Mouse (Mus musculus) heart, embryonic 13.5 days (tissue): ENCODE measurements around the gene Pdzd8. TPM values are rescaled to one million over a fixed set of nuclear protein-coding genes. Genes with fewer than 3 reads are reported as not detected.

Source experiments
- ATAC-seq: fragments of 200-750 bp; cut with Nextera tagmentation; 2 replicates; pipeline ENCODE4 v1.8.0; 2017; ENCODE audit warnings: moderate TSS enrichment; ENCODE audit not compliant: insufficient number of reproducible peaks, low FRiP score, low TSS enrichment; ENCODE audit errors: extremely low read depth
- H3K27ac ChIP-seq: fragments of 300-500 bp; sonication (generic); replicated peaks from 2 replicates; pipeline ENCODE4 v1.5.1; 2015; ENCODE audit warnings: moderate library complexity, mild to moderate bottlenecking, inconsistent platforms
- H3K27me3 ChIP-seq: fragments of 300-500 bp; sonication (generic); replicated peaks from 2 replicates; pipeline ENCODE4 v1.6.1; 2015; ENCODE audit warnings: mild to moderate bottlenecking, inconsistent platforms
- H3K36me3 ChIP-seq: fragments of 300-500 bp; sonication (generic); 2 replicates; pipeline ENCODE4 v1.6.1; 2015; ENCODE audit warnings: mild to moderate bottlenecking, inconsistent platforms
- H3K4me1 ChIP-seq: fragments of 300-500 bp; sonication (generic); 2 replicates; pipeline ENCODE4 v1.6.1; 2015; ENCODE audit warnings: inconsistent platforms
- H3K4me2 ChIP-seq: fragments of 300-500 bp; sonication (generic); 2 replicates; pipeline ENCODE4 v1.6.1; 2015; ENCODE audit warnings: inconsistent platforms, mild to moderate bottlenecking, moderate library complexity
- H3K4me3 ChIP-seq: fragments of 300-500 bp; sonication (generic); 2 replicates; pipeline ENCODE4 v1.5.1; 2015; ENCODE audit warnings: moderate library complexity, mild to moderate bottlenecking, inconsistent platforms
- H3K9ac ChIP-seq: fragments of 300-500 bp; sonication (generic); 2 replicates; pipeline ENCODE4 v1.6.1; 2015; ENCODE audit warnings: inconsistent platforms, mild to moderate bottlenecking, moderate library complexity
- H3K9me3 ChIP-seq: fragments of 300-500 bp; sonication (generic); 2 replicates; pipeline ENCODE4 v1.6.1; 2016; ENCODE audit warnings: inconsistent platforms
- WGBS: fragments of 180-500 bp; shearing (Covaris S2); methylation state at CpG from one replicate; pipeline ENCODE4 v1.1.7; 2015; ENCODE audit warnings: mixed read lengths; 5-methylcytosine and 5-hydroxymethylcytosine counted together
- polyA plus RNA-seq: library from polyadenylated mRNA; unstranded; fragments of >200 nt; fragmentation: Nextera tagmentation; extraction: Ambion mirVana; gene quantifications from 2 replicates; pipeline ENCODE4 v1.2.1, GENCODE M21; 2015

Gene Pdzd8
- polyA plus RNA-seq, 1 experiment from 2014 or later, result 7.0 TPM

DNA sequence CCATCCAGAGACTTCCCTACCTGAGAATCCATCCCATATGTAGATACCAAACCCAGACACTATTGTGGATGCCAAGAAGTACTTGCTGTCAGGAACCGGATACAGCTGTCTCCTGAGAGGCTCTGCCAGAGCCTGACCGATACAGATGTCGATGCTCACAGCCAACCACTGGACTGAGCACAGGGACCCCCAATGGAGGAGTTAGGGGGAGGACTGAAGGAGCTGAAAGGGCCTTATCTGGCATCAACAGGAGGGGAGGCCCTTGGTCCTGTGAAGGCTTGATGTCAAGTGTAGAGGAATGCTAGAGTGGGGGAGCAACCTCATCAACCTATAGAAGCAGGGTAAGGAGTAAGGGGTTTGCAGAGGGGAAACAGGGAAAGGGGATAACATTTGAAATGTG is 7.2 kb upstream of the Pdzd8 start:
- ATAC-seq, result no peak
- H3K4me2 ChIP-seq, result no peak overlapping the region
- H3K9ac ChIP-seq, result no peak overlapping the region
- H3K4me3 ChIP-seq, result no peak overlapping the region
- H3K36me3 ChIP-seq, result no peaks in the 10 kb centered on the region
- peaks cover 26% of the 10 kb centered on the region for H3K4me1 ChIP-seq
- no peaks in the 10 kb centered on the region for H3K9me3 ChIP-seq
- H3K27me3 ChIP-seq, result peaks cover 74% of the 10 kb centered on the region
- H3K27ac ChIP-seq, result no peak overlapping the region
- WGBS, result 22% methylated on average over 3 of the region's 3 CpGs

- Histone ChIP-seq H3K27me3 (peaks cover 72% of the 10 kb centered on the region), H3K4me1 (peaks cover 20% of the 10 kb centered on the region), H3K36me3 (no peaks in the 10 kb centered on the region), H3K9ac (no peak overlapping the region), H3K4me3 (no peak overlapping the region), H3K27ac (no peak overlapping the region), H3K9me3 (no peaks in the 10 kb centered on the region), H3K4me2 (no peak overlapping the region; the same call in 1 of the 2 replicates)
- no peak for ATAC-seq
- 37% methylated on average over 15 of the region's 15 CpGs for WGBS
Measured at GRCm38 (mm10) chr19:59351151-59351889, 5.7 kb upstream of the Pdzd8 start.

- Histone ChIP-seq H3K9me3 (no peaks in the 10 kb centered on the region), H3K27me3 (peaks cover 71% of the 10 kb centered on the region), H3K9ac (no peak overlapping the region), H3K4me1 (peaks cover 21% of the 10 kb centered on the region), H3K36me3 (no peaks in the 10 kb centered on the region), H3K4me2 (no peak overlapping the region), H3K27ac (no peak overlapping the region), H3K4me3 (no peak overlapping the region)
- WGBS, result 81% methylated on average over 7 of the region's 7 CpGs
- ATAC-seq, result no peak
Measured at GRCm38 (mm10) chr19:59350273-59350903, 4.8 kb upstream of the Pdzd8 start.

- no peak for ATAC-seq
- Histone ChIP-seq H3K9me3 (no peaks in the 10 kb centered on the region), H3K9ac (no peak overlapping the region), H3K36me3 (no peaks in the 10 kb centered on the region), H3K27me3 (peaks cover 71% of the 10 kb centered on the region), H3K4me2 (no peak overlapping the region), H3K27ac (no peak overlapping the region), H3K4me3 (no peak overlapping the region), H3K4me1 (peaks cover 15% of the 10 kb centered on the region)
- WGBS, result 81% methylated on average over 6 of the region's 6 CpGs
Measured at GRCm38 (mm10) chr19:59349329-59349960, 3.9 kb upstream of the Pdzd8 start.

DNA sequence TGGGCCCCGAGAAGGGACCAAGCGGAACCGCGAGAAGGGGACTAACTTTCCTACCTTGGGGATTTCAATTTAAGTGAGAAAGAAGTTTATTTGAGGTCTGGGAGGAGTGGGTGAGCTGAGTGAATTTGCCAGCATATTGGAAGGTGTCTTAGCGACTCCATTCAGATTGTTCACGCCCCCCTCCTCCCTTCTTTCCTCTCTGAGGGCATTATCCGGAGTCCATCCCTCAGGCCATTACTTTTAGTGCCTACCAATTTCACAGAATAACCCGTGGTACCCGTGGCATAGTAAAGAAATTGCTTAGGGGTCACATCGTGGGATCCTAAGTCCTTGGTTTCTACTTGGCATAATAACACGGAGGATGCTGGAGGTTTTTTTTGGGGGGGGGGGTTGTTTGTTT is 745 bp upstream of the Pdzd8 start:
- ATAC-seq, result no peak
- peak overlapping the region; percentile 97 for H3K4me3 ChIP-seq

DNA sequence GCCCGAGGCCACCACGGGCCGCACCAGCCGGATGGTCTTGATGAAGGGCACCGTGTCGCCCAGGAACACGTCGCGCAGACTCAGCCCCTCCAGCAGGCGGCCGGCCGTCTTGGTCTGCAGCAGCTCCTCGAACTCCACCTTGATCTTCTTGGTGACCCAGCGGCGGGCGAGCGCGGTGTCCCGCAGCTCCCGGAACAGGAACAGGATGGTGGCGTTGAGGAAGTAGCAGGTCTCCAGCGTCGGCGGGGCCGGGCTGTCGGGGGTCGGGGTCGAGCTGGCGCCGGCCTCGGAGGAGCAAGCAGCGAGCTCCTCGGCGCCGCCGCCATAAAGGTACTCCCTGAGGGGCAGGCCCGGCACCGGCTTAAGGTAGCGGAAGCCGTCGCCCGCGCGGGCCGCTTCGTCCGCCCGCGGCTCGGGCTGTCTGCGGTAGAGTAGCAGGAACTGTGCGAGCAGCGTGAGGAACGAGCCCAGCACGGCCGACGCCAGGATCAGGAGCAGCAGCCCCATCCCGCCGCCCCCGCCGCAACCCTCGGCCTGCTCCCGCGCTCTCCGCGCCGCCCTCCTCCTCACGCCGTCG is 411 bp downstream of the Pdzd8 start:
- Histone ChIP-seq H3K27ac (peak overlapping the region; percentile 94), H3K4me3 (peak overlapping the region; percentile 97), H3K9ac (peak overlapping the region; percentile 96), H3K36me3 (no peaks in the 10 kb centered on the region), H3K4me1 (peaks cover 43% of the 10 kb centered on the region), H3K4me2 (peak overlapping the region; percentile 100), H3K27me3 (peaks cover 31% of the 10 kb centered on the region), H3K9me3 (no peaks in the 10 kb centered on the region)
- under 1% methylated on average over 53 of the region's 70 CpGs for WGBS
- peak; percentile 9; the same call in 1 of the 2 replicates for ATAC-seq

More for the DNA sequence above, 745 bp upstream of the Pdzd8 start:
- H3K9me3 ChIP-seq, result no peaks in the 10 kb centered on the region
- peak overlapping the region; percentile 94 for H3K27ac ChIP-seq
- H3K36me3 ChIP-seq, result no peaks in the 10 kb centered on the region
- peak overlapping the region; percentile 100 for H3K4me2 ChIP-seq
- peaks cover 36% of the 10 kb centered on the region for H3K4me1 ChIP-seq
- peaks cover 42% of the 10 kb centered on the region for H3K27me3 ChIP-seq
- WGBS, result 7% methylated on average over 11 of the region's 11 CpGs
- H3K9ac ChIP-seq, result peak overlapping the region; percentile 96

DNA sequence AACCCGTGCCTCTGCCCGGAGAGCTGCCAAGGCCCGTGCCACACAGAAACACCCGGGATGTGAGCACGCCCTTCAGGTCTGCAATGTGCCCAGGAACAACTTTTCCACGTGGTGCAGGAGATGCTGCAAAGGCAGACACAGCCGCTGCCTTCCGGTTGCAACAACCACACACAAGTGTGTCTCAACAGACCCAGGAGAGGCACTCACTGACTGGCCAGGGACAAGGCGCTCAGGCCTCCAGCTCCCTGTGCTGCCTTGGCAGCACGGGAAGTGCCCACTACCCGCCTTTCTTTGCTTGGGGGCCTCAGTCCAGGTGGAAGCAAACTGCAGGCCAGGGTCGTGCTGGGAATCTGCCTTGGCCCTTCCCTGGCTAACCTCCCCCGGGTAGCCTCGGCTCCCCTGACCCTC is 1.3 kb downstream of the Pdzd8 start:
- H3K9me3 ChIP-seq, result no peaks in the 10 kb centered on the region
- WGBS, result 1% methylated on average over 14 of the region's 14 CpGs
- ATAC-seq, result no peak
- H3K36me3 ChIP-seq, result no peaks in the 10 kb centered on the region
- peak overlapping the region; percentile 100 for H3K4me2 ChIP-seq
- H3K4me3 ChIP-seq, result peak overlapping the region; percentile 97
- H3K27ac ChIP-seq, result peak overlapping the region; percentile 94
- H3K9ac ChIP-seq, result peak overlapping the region; percentile 96
- peaks cover 44% of the 10 kb centered on the region for H3K4me1 ChIP-seq
- peaks cover 22% of the 10 kb centered on the region for H3K27me3 ChIP-seq

- ATAC-seq, result no peak
Measured at GRCm38 (mm10) chr19:59342964-59343363, 2.6 kb downstream of the Pdzd8 start.

DNA sequence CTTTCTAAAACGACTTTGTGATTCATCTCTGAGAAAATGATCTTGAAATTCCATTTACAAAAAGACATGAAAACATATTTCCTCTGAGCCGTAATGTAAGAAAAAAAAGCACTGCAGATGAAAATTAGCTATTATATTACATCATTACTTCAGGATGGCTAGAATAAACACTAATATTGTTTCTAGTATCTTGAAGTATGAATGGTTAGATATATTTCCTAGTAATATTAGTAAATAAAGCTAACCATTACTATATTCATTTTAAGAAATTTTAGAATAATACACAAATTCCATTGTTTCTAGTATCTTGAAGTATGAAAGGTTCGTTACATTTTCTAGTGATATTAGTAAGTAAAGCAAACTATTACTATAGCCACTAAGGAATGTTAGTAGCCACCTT is 5.7 kb downstream of the Pdzd8 start:
- Histone ChIP-seq H3K27me3 (no peaks in the 10 kb centered on the region), H3K4me2 (no peak overlapping the region), H3K4me1 (peaks cover 72% of the 10 kb centered on the region), H3K27ac (no peak overlapping the region), H3K9ac (no peak overlapping the region), H3K9me3 (no peaks in the 10 kb centered on the region), H3K4me3 (no peak overlapping the region), H3K36me3 (no peaks in the 10 kb centered on the region)
- ATAC-seq, result no peak
- WGBS, result 87% methylated on average over 3 of the region's 3 CpGs

More at GRCm38 (mm10) chr19:59342964-59343363, 2.6 kb downstream of the Pdzd8 start:
- Histone ChIP-seq H3K9ac (peak overlapping the region; percentile 96), H3K27me3 (peaks cover 11% of the 10 kb centered on the region; the same call in 1 of the 2 replicates), H3K4me2 (peak overlapping the region; percentile 100), H3K36me3 (no peaks in the 10 kb centered on the region), H3K4me1 (peaks cover 57% of the 10 kb centered on the region), H3K9me3 (no peaks in the 10 kb centered on the region), H3K27ac (no peak overlapping the region), H3K4me3 (peak overlapping the region; percentile 97)
- 48% methylated on average over 2 of the region's 2 CpGs for WGBS

GRCm38 (mm10) chr19:59337872-59338681 is 7.5 kb downstream of the Pdzd8 start:
- 90% methylated on average over 3 of the region's 3 CpGs for WGBS
- Histone ChIP-seq H3K4me2 (no peak overlapping the region), H3K27ac (no peak overlapping the region)

More at GRCm38 (mm10) chr19:59337872-59338681, 7.5 kb downstream of the Pdzd8 start:
- Histone ChIP-seq H3K36me3 (peaks cover 2% of the 10 kb centered on the region; the same call in 1 of the 2 replicates), H3K4me3 (no peak overlapping the region), H3K27me3 (no peaks in the 10 kb centered on the region), H3K9ac (no peak overlapping the region), H3K4me1 (peaks cover 56% of the 10 kb centered on the region), H3K9me3 (no peaks in the 10 kb centered on the region)
- ATAC-seq, result no peak
